Mouse (Mus musculus) olfactory bulb, adult 2 months (tissue): ENCODE measurements around the gene Pid1. TPM values are rescaled to one million over a fixed set of nuclear protein-coding genes. Genes with fewer than 3 reads are reported as not detected.

Source experiments
- H3K27ac ChIP-seq: fragments of 200-500 bp; 2 replicates; pipeline ENCODE4 v1.5.1; 2012; ENCODE audit warnings: low read depth, low read length; ENCODE audit not compliant: insufficient read depth
- H3K4me1 ChIP-seq: fragments of 200-500 bp; 2 replicates; pipeline ENCODE4 v1.6.1; 2012; ENCODE audit warnings: low read length; ENCODE audit not compliant: control insufficient read depth, insufficient read depth
- H3K4me3 ChIP-seq: fragments of 200-500 bp; 2 replicates; pipeline ENCODE4 v1.5.1; 2012; ENCODE audit warnings: mild to moderate bottlenecking, low read depth, low read length, moderate library complexity; ENCODE audit not compliant: insufficient read depth
- CTCF ChIP-seq: fragments of 200-500 bp; IDR thresholded peaks from 2 replicates; pipeline ENCODE4 v1.5.1; 2012; ENCODE audit warnings: low read depth, mild to moderate bottlenecking, low read length, moderate library complexity; ENCODE audit not compliant: insufficient read depth
- POLR2A ChIP-seq: fragments of 200-500 bp; IDR thresholded peaks from 2 replicates; pipeline ENCODE4 v1.6.1; 2012; ENCODE audit warnings: mild to moderate bottlenecking, low read depth, low read length, moderate library complexity; ENCODE audit not compliant: insufficient read depth
- WGBS: fragments of 180-500 bp; shearing (Covaris S2); methylation state at CpG from one replicate; pipeline ENCODE4 v1.1.7; 2018; 5-methylcytosine and 5-hydroxymethylcytosine counted together
- polyA plus RNA-seq: library from polyadenylated mRNA; stranded (reverse); fragments of >200 nt; gene quantifications from 2 replicates; pipeline ENCODE4 v1.2.4, GENCODE M21; 2012; ENCODE audit warnings: low replicate concordance; ENCODE audit not compliant: missing spikeins, insufficient read depth, insufficient read length

The Pid1 gene
- polyA plus RNA-seq = not detected in 2 replicates

- no peak within 1 kb of the TSS for H3K27ac ChIP-seq
- TF ChIP-seq CTCF (no peak), POLR2A (no peak)
- H3K4me3 ChIP-seq = no peak within 1 kb of the TSS
- H3K4me1 ChIP-seq = no peaks in the 10 kb centered on the region
- 94% methylated on average over 8 of the region's 8 CpGs for WGBS
Measured at GRCm38 (mm10) chr1:84363967-84364366, at the start of gene Pid1. Gene Pid1, minus strand, starts transcription at chr1:84364180.

- 89% methylated on average over 2 of the region's 2 CpGs for WGBS
- Histone ChIP-seq H3K27ac (no peak overlapping the region), H3K4me1 (peaks cover 9% of the 10 kb centered on the region), H3K4me3 (no peak overlapping the region)
- no peak for TF ChIP-seq POLR2A
Measured at GRCm38 (mm10) chr1:84409514-84409913, 45.5 kb upstream of the Pid1 start.

GRCm38 (mm10) chr1:84408873-84409272, 44.9 kb upstream of the Pid1 start:
- H3K4me3 ChIP-seq = no peak overlapping the region
- WGBS = 61% methylated on average over 2 of the region's 2 CpGs
- H3K27ac ChIP-seq = no peak overlapping the region
- no peak for TF ChIP-seq CTCF
- TF ChIP-seq POLR2A = no peak
- peaks cover 9% of the 10 kb centered on the region for H3K4me1 ChIP-seq

DNA sequence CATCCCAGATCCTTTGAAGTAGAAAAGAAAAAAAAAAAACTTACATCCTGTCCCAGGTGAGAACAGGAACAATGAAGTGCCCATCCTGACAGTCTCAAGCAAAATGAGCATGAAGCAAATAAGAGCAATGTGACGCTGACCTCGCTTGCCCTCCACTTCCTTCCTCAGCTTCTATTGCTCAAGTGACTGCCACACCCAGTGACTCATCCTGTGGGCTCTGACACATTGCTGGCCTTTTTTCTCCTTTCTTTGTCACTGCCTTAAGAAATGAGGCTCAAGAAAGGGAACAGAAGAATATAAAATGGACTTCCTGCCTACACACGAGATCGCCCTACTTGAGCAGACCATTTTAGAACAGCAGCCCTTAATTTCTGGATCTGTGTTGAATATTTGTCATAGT, 42.9 kb upstream of the Pid1 start:
- 70% methylated on average over 4 of the region's 4 CpGs for WGBS
- 0 out of 2 replicates have a peak overlapping the region, but pooled peaks have one; percentile 15 for H3K27ac ChIP-seq
- no peak overlapping the region for H3K4me3 ChIP-seq
- no peak for TF ChIP-seq POLR2A
- no peak for TF ChIP-seq CTCF
- peaks cover 9% of the 10 kb centered on the region for H3K4me1 ChIP-seq

- Histone ChIP-seq H3K4me1 (peaks cover 9% of the 10 kb centered on the region), H3K4me3 (no peak overlapping the region), H3K27ac (no peak overlapping the region)
- WGBS = 84% methylated on average over 5 of the region's 5 CpGs
- TF ChIP-seq CTCF (no peak), POLR2A (no peak)
Measured at GRCm38 (mm10) chr1:84405551-84406290, 41.7 kb upstream of the Pid1 start.

DNA sequence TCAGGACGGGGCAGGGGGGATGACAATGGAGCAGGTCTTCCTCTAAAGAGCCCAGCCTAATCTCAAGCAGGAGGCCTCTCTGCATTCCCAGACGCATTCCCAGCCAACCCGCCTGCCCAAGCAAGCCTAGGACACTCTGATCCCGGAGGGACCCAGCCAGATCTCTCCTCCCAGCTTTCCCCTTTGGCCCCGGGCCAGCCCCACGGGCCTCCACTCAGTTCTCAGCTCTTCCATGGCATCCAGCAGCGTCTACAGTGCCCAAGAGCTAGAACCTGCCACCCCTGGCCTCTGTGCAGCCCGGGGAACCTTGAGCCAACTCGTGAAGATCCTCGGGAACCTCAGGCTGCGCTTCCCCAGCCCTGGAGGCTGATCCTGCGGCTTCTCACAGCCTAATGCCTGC, 40.9 kb upstream of the Pid1 start:
- WGBS = 68% methylated on average over 12 of the region's 12 CpGs
- peaks cover 9% of the 10 kb centered on the region for H3K4me1 ChIP-seq
- TF ChIP-seq POLR2A (no peak), CTCF (no peak)
- no peak overlapping the region for H3K27ac ChIP-seq
- no peak overlapping the region for H3K4me3 ChIP-seq

- 82% methylated on average over 1 of the region's 1 CpGs for WGBS
- Histone ChIP-seq H3K4me3 (no peak overlapping the region), H3K27ac (no peak overlapping the region), H3K4me1 (peaks cover 9% of the 10 kb centered on the region)
- TF ChIP-seq CTCF (no peak), POLR2A (no peak)
Measured at GRCm38 (mm10) chr1:84402154-84402553, 38.2 kb upstream of the Pid1 start.

- 72% methylated on average over 3 of the region's 3 CpGs for whole genome bisulfite sequencing
- H3K4me1 ChIP-seq = no peaks in the 10 kb centered on the region
- H3K4me3 ChIP-seq = no peak overlapping the region
- no peak overlapping the region for H3K27ac ChIP-seq
- no peak for TF ChIP-seq POLR2A
- no peak for TF ChIP-seq CTCF
Measured at GRCm38 (mm10) chr1:84399671-84400070, 35.7 kb upstream of the Pid1 start.

DNA sequence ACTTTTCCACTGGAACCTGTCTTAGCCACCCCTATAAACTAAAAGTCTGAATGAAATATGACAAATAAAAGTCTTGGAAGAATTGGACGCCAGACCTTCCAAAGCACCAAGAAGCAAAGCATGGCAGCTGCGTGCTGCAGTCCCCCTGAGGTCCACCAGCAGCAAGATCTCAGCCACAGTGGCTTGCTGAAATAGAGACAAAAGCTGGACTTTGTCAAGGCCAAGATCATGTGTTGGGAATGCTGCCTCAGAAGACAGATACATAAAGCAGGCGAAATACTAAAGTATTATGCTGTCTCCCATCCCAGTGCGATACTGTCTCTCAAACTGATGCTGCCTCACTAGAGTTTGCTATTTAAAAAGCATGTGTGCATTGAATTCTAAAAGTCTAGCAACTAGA, 35.1 kb upstream of the Pid1 start:
- 97% methylated on average over 4 of the region's 4 CpGs for WGBS
- no peak overlapping the region for H3K4me3 ChIP-seq
- no peaks in the 10 kb centered on the region for H3K4me1 ChIP-seq
- H3K27ac ChIP-seq = no peak overlapping the region
- TF ChIP-seq POLR2A (no peak), CTCF (no peak)
